Mouse (Mus musculus): ENCODE measurements around the gene Fsd2. TPM values are rescaled to one million over a fixed set of nuclear protein-coding genes. Genes with fewer than 3 reads are reported as not detected.

The Fsd2 gene
- polyA plus RNA-seq, 1 experiment = 4.8 TPM

GRCm38 (mm10) chr7:81567396-81567795, 652 bp upstream of the Fsd2 start:
- H3K4me2 ChIP-seq (ENCODE audit: low read depth) = peak overlapping the region; percentile 0
- peaks cover 17% of the 10 kb centered on the region for H3K27me3 ChIP-seq (ENCODE audit: control insufficient read depth, insufficient read depth, insufficient read length)
- no peak for TF ChIP-seq SRF (IDR thresholded peaks at IDR 0.05; ENCODE audit: control insufficient read depth, insufficient read length, low read depth)
- TF ChIP-seq CEBPB (IDR thresholded peaks at IDR 0.05; ENCODE audit: insufficient read depth, poor library complexity, severe bottlenecking) = no peak
- no peak for TF ChIP-seq TCF3 (IDR thresholded peaks at IDR 0.05; ENCODE audit: insufficient read length, low read depth)
- TF ChIP-seq E2F4 (IDR thresholded peaks at IDR 0.05; ENCODE audit: insufficient read depth) = no peak
- no peak for TF ChIP-seq POLR2AphosphoS2 (IDR thresholded peaks at IDR 0.05; ENCODE audit: insufficient read length, low read depth)
- TF ChIP-seq REST (IDR thresholded peaks at IDR 0.05; ENCODE audit: insufficient read depth, insufficient read length) = no peak
- no peak for TF ChIP-seq MYOD1 (IDR thresholded peaks at IDR 0.05; ENCODE audit: control insufficient read depth in 1 of 3, insufficient read length in 2 of 3, low read depth in 2 of 3)
- no peak for TF ChIP-seq TCF12 (IDR thresholded peaks at IDR 0.05; ENCODE audit: insufficient read depth, poor library complexity, severe bottlenecking)

GRCm38 (mm10) chr7:81566332-81566731, 412 bp downstream of the Fsd2 start:
- Histone ChIP-seq H3K36me3 (ENCODE audit: control insufficient read depth, insufficient read depth) (no peaks in the 10 kb centered on the region), H3ac (ENCODE audit: control insufficient read depth, insufficient read length) (no peak overlapping the region), H3K4me2 (ENCODE audit: low read depth) (peak overlapping the region; percentile 36), H3K27me3 (ENCODE audit: control insufficient read depth, insufficient read depth, insufficient read length) (peaks cover 17% of the 10 kb centered on the region), H3K4me3 (no peak overlapping the region), H3K79me2 (ENCODE audit: control insufficient read depth, insufficient read depth) (no peaks in the 10 kb centered on the region)
- no peak for TF ChIP-seq MAX (IDR thresholded peaks at IDR 0.05; ENCODE audit: low read depth)
- TF ChIP-seq MYOD1 (IDR thresholded peaks at IDR 0.05; ENCODE audit: control insufficient read depth in 1 of 3, insufficient read length in 2 of 3, low read depth in 2 of 3) = peak in 1 of 3 experiments; percentile 19
- no peak for TF ChIP-seq USF1 (IDR thresholded peaks at IDR 0.05; ENCODE audit: low read depth)

More at GRCm38 (mm10) chr7:81567396-81567795, 652 bp upstream of the Fsd2 start:
- H3K36me3 ChIP-seq (ENCODE audit: control insufficient read depth, insufficient read depth) = no peaks in the 10 kb centered on the region
- no peak overlapping the region for H3ac ChIP-seq (ENCODE audit: control insufficient read depth, insufficient read length)
- no peak overlapping the region for H3K4me3 ChIP-seq
- peaks cover 1% of the 10 kb centered on the region for H3K79me2 ChIP-seq (ENCODE audit: control insufficient read depth, insufficient read depth)

GRCm38 (mm10) chr7:81565381-81566055, 1.2 kb downstream of the Fsd2 start:
- Histone ChIP-seq H3K4me3 (no peak overlapping the region), H3K36me3 (ENCODE audit: control insufficient read depth, insufficient read depth) (no peaks in the 10 kb centered on the region), H3K79me2 (ENCODE audit: control insufficient read depth, insufficient read depth) (no peaks in the 10 kb centered on the region), H3ac (ENCODE audit: control insufficient read depth, insufficient read length) (no peak overlapping the region), H3K27me3 (ENCODE audit: control insufficient read depth, insufficient read depth, insufficient read length) (peaks cover 17% of the 10 kb centered on the region), H3K4me2 (ENCODE audit: low read depth) (peak overlapping the region; percentile 36)
- no peak for TF ChIP-seq MAX (IDR thresholded peaks at IDR 0.05; ENCODE audit: low read depth)
- no peak for TF ChIP-seq TCF12 (IDR thresholded peaks at IDR 0.05; ENCODE audit: insufficient read depth, poor library complexity, severe bottlenecking)
- peak in 1 of 3 experiments; percentile 58 for TF ChIP-seq MYOG (IDR thresholded peaks at IDR 0.05; ENCODE audit: control insufficient read depth in 1 of 3, insufficient read depth in 1 of 3, insufficient read length in 2 of 3, low read depth in 2 of 3)
- TF ChIP-seq CEBPB (IDR thresholded peaks at IDR 0.05; ENCODE audit: insufficient read depth, poor library complexity, severe bottlenecking) = no peak
- TF ChIP-seq SRF (IDR thresholded peaks at IDR 0.05; ENCODE audit: control insufficient read depth, insufficient read length, low read depth) = no peak
- TF ChIP-seq USF1 (IDR thresholded peaks at IDR 0.05; ENCODE audit: low read depth) = no peak
- peak in 2 of 3 experiments; percentile 31 to 79 for TF ChIP-seq MYOD1 (IDR thresholded peaks at IDR 0.05; ENCODE audit: control insufficient read depth in 1 of 3, insufficient read length in 2 of 3, low read depth in 2 of 3)
- TF ChIP-seq TCF3 (IDR thresholded peaks at IDR 0.05; ENCODE audit: insufficient read length, low read depth) = no peak
- no peak for TF ChIP-seq REST (IDR thresholded peaks at IDR 0.05; ENCODE audit: insufficient read depth, insufficient read length)
- no peak for TF ChIP-seq POLR2AphosphoS2 (IDR thresholded peaks at IDR 0.05; ENCODE audit: insufficient read length, low read depth)
- TF ChIP-seq E2F4 (IDR thresholded peaks at IDR 0.05; ENCODE audit: insufficient read depth) = no peak
- TF ChIP-seq POLR2A (IDR thresholded peaks at IDR 0.05; ENCODE audit: insufficient read length, low read depth) = no peak

GRCm38 (mm10) chr7:81564766-81565165, 2.0 kb downstream of the Fsd2 start:
- Histone ChIP-seq H3K4me3 (no peak overlapping the region), H3K4me2 (ENCODE audit: low read depth) (peak overlapping the region; percentile 36), H3K36me3 (ENCODE audit: control insufficient read depth, insufficient read depth) (no peaks in the 10 kb centered on the region)

More at GRCm38 (mm10) chr7:81564766-81565165, 2.0 kb downstream of the Fsd2 start:
- no peaks in the 10 kb centered on the region for H3K79me2 ChIP-seq (ENCODE audit: control insufficient read depth, insufficient read depth)
- H3ac ChIP-seq (ENCODE audit: control insufficient read depth, insufficient read length) = no peak overlapping the region
- TF ChIP-seq MAX (IDR thresholded peaks at IDR 0.05; ENCODE audit: low read depth) (no peak), TCF3 (IDR thresholded peaks at IDR 0.05; ENCODE audit: insufficient read length, low read depth) (no peak), E2F4 (IDR thresholded peaks at IDR 0.05; ENCODE audit: insufficient read depth) (no peak), POLR2A (IDR thresholded peaks at IDR 0.05; ENCODE audit: insufficient read length, low read depth) (no peak), TCF12 (IDR thresholded peaks at IDR 0.05; ENCODE audit: insufficient read depth, poor library complexity, severe bottlenecking) (no peak), POLR2AphosphoS2 (IDR thresholded peaks at IDR 0.05; ENCODE audit: insufficient read length, low read depth) (no peak), MYOG (IDR thresholded peaks at IDR 0.05; ENCODE audit: control insufficient read depth in 1 of 3, insufficient read depth in 1 of 3, insufficient read length in 2 of 3, low read depth in 2 of 3) (no peak), CEBPB (IDR thresholded peaks at IDR 0.05; ENCODE audit: insufficient read depth, poor library complexity, severe bottlenecking) (no peak), SRF (IDR thresholded peaks at IDR 0.05; ENCODE audit: control insufficient read depth, insufficient read length, low read depth) (no peak), REST (IDR thresholded peaks at IDR 0.05; ENCODE audit: insufficient read depth, insufficient read length) (no peak), USF1 (IDR thresholded peaks at IDR 0.05; ENCODE audit: low read depth) (no peak), MYOD1 (IDR thresholded peaks at IDR 0.05; ENCODE audit: control insufficient read depth in 1 of 3, insufficient read length in 2 of 3, low read depth in 2 of 3) (no peak)
- H3K27me3 ChIP-seq (ENCODE audit: control insufficient read depth, insufficient read depth, insufficient read length) = peaks cover 23% of the 10 kb centered on the region
